Mouse (Mus musculus): ENCODE data around the gene Pcid2. TPM values are rescaled to one million over a fixed set of nuclear protein-coding genes. Genes with fewer than 3 reads are reported as not detected.

Gene Pcid2
- polyA plus RNA-seq, 1 experiment: 33.0 TPM

GRCm38 (mm10) chr8:13047652-13048051, 57.6 kb downstream of the Pcid2 start:
- H3K27ac ChIP-seq (ENCODE audit: insufficient read depth, low read length): no peak overlapping the region
- no peaks in the 10 kb centered on the region for H3K4me1 ChIP-seq (ENCODE audit: control insufficient read depth, insufficient read depth, low read length)
- TF ChIP-seq POLR2A (IDR thresholded peaks at IDR 0.05; ENCODE audit: low read depth, low read length) (no peak), CTCF (IDR thresholded peaks at IDR 0.05; ENCODE audit: borderline replicate concordance, insufficient read depth, low read length) (no peak)
- no peak overlapping the region for H3K4me3 ChIP-seq (ENCODE audit: insufficient read depth, low read length)

DNA sequence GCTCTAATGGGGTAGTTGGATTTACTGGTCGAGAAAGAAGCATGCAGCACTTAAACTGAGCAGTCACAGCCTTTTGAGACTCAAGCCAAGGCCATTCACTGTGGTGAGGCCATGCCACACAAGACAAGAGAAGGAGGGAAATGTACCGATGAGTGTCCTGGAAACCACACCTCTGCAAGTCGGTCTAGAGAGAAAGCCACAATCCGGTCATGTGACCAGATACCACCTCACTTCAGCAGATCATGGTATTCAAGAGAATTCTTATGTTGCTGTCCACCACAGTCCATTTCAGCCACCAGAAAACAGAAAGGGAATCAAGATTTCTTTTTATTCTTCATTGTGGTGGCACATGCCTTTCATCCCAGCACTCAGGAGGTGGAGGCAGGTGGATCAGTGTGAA, 63.8 kb downstream of the Pcid2 start:
- no peak overlapping the region for H3K4me3 ChIP-seq (ENCODE audit: insufficient read depth, low read length)
- H3K27ac ChIP-seq (ENCODE audit: insufficient read depth, low read length): no peak overlapping the region
- no peaks in the 10 kb centered on the region for H3K4me1 ChIP-seq (ENCODE audit: control insufficient read depth, insufficient read depth, low read length)
- TF ChIP-seq CTCF (IDR thresholded peaks at IDR 0.05; ENCODE audit: borderline replicate concordance, insufficient read depth, low read length) (no peak), POLR2A (IDR thresholded peaks at IDR 0.05; ENCODE audit: low read depth, low read length) (no peak)

- no peaks in the 10 kb centered on the region for H3K4me1 ChIP-seq (ENCODE audit: control insufficient read depth, insufficient read depth, low read length)
- no peak for TF ChIP-seq POLR2A (IDR thresholded peaks at IDR 0.05; ENCODE audit: low read depth, low read length)
- no peak for TF ChIP-seq CTCF (IDR thresholded peaks at IDR 0.05; ENCODE audit: borderline replicate concordance, insufficient read depth, low read length)
- H3K27ac ChIP-seq (ENCODE audit: insufficient read depth, low read length): no peak overlapping the region
- no peak overlapping the region for H3K4me3 ChIP-seq (ENCODE audit: insufficient read depth, low read length)
These were observed 66.2 kb downstream of the Pcid2 start for GRCm38 (mm10) chr8:13039054-13039453.

GRCm38 (mm10) chr8:13037569-13037968, 67.7 kb downstream of the Pcid2 start:
- H3K4me3 ChIP-seq (ENCODE audit: insufficient read depth, low read length): no peak overlapping the region
- no peaks in the 10 kb centered on the region for H3K4me1 ChIP-seq (ENCODE audit: control insufficient read depth, insufficient read depth, low read length)
- no peak overlapping the region for H3K27ac ChIP-seq (ENCODE audit: insufficient read depth, low read length)
- TF ChIP-seq CTCF (IDR thresholded peaks at IDR 0.05; ENCODE audit: borderline replicate concordance, insufficient read depth, low read length) (no peak), POLR2A (IDR thresholded peaks at IDR 0.05; ENCODE audit: low read depth, low read length) (no peak)

DNA sequence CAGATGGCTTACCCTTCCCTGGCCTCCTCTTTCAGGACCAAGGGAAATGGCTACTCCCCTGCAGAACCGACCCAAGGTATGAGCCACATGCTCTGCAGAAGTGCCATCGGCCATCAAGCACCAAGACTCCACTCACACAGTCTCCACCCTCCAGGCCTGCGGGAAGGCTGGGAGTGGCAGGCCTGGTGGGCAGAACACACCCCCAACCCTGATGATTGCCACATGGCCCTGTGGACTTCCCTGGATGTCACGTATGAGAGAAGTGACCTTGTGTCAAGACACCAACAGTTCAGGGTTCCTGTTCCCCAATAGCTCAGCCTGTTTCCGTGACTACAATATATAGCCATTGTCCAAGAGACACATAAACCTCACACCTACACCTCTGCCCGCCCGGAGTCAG, 68.2 kb downstream of the Pcid2 start, which contains the start of gene F10:
Gene F10 (plus strand): TSS at position 294 of the 400 bp plus-strand sequence.
- H3K27ac ChIP-seq (ENCODE audit: insufficient read depth, low read length): no peak within 1 kb of the TSS
- no peak for TF ChIP-seq CTCF (IDR thresholded peaks at IDR 0.05; ENCODE audit: borderline replicate concordance, insufficient read depth, low read length)
- H3K4me3 ChIP-seq (ENCODE audit: insufficient read depth, low read length): no peak within 1 kb of the TSS
- no peaks in the 10 kb centered on the region for H3K4me1 ChIP-seq (ENCODE audit: control insufficient read depth, insufficient read depth, low read length)

GRCm38 (mm10) chr8:13036346-13036812, 68.9 kb downstream of the Pcid2 start:
- Histone ChIP-seq H3K27ac (ENCODE audit: insufficient read depth, low read length) (no peak overlapping the region), H3K4me1 (ENCODE audit: control insufficient read depth, insufficient read depth, low read length) (no peaks in the 10 kb centered on the region)
- TF ChIP-seq CTCF (IDR thresholded peaks at IDR 0.05; ENCODE audit: borderline replicate concordance, insufficient read depth, low read length) (no peak), POLR2A (IDR thresholded peaks at IDR 0.05; ENCODE audit: low read depth, low read length) (no peak)

DNA sequence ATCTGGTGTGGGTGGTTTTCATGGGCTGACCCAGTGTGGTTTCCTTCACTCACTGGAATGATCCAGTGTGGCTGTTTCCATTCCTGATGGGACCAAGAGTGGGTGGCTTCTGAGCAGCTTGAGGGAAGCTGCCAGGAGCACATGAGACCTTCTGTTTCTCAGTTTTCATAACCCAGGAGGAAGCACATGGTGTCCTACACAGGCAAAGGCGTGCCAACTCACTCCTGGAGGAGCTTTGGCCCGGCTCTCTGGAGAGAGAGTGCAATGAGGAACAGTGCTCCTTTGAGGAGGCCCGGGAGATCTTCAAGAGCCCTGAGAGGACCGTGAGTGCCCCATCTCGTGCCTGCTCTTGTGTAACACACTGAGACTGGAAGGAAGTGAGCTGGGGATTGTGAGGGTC, 76.8 kb downstream of the Pcid2 start:
- TF ChIP-seq CTCF (IDR thresholded peaks at IDR 0.05; ENCODE audit: borderline replicate concordance, insufficient read depth, low read length) (no peak), POLR2A (IDR thresholded peaks at IDR 0.05; ENCODE audit: low read depth, low read length) (no peak)
- Histone ChIP-seq H3K4me3 (ENCODE audit: insufficient read depth, low read length) (no peak overlapping the region), H3K4me1 (ENCODE audit: control insufficient read depth, insufficient read depth, low read length) (no peaks in the 10 kb centered on the region), H3K27ac (ENCODE audit: insufficient read depth, low read length) (no peak overlapping the region)

More at GRCm38 (mm10) chr8:13036346-13036812, 68.9 kb downstream of the Pcid2 start:
- H3K4me3 ChIP-seq (ENCODE audit: insufficient read depth, low read length): no peak overlapping the region

DNA sequence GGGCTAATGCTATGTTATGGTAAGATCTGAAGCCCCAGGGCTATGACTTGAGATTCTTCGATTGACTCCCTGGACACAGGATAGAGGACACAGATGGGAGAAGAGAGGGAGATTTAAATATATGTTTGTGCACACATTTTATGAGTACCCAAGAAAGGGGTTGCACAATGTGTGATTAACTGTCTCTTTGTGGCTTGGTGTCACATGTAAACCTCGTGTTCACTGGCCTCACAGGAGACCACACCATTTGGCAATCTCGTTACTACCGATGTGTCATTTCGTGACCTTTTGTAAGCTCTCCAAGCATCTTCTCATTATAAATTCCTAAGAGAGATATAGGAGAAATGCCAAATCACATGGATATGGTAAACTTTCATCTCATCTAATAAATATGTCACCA, 77.6 kb downstream of the Pcid2 start:
- no peak for TF ChIP-seq POLR2A (IDR thresholded peaks at IDR 0.05; ENCODE audit: low read depth, low read length)
- no peak for TF ChIP-seq CTCF (IDR thresholded peaks at IDR 0.05; ENCODE audit: borderline replicate concordance, insufficient read depth, low read length)
- Histone ChIP-seq H3K4me1 (ENCODE audit: control insufficient read depth, insufficient read depth, low read length) (no peaks in the 10 kb centered on the region), H3K27ac (ENCODE audit: insufficient read depth, low read length) (no peak overlapping the region), H3K4me3 (ENCODE audit: insufficient read depth, low read length) (no peak overlapping the region)

Other genes with a start within 250 kb of the Pcid2 start
- gene Mcf2l, start 231.7 kb downstream of the Pcid2 start, polyA plus RNA-seq (2011; ENCODE audit: insufficient read length, low read depth, missing spikeins): 3.0 and 6.8 TPM in 2 replicates
- gene F7, start 79.4 kb downstream of the Pcid2 start, polyA plus RNA-seq (2011; ENCODE audit: insufficient read length, low read depth, missing spikeins): not detected in 2 replicates
- not detected in 2 replicates for gene F10, start 68.2 kb downstream of the Pcid2 start, polyA plus RNA-seq (2011; ENCODE audit: insufficient read length, low read depth, missing spikeins)
- gene Proz, start 44.5 kb downstream of the Pcid2 start, polyA plus RNA-seq (2011; ENCODE audit: insufficient read length, low read depth, missing spikeins): not detected in 2 replicates
- gene Cul4a, start 162 bp upstream of the Pcid2 start, polyA plus RNA-seq (2011; ENCODE audit: insufficient read length, low read depth, missing spikeins): 74.9 and 82.4 TPM in 2 replicates
- 604 and 655 TPM in 2 replicates for gene Lamp1, start 53.7 kb upstream of the Pcid2 start, polyA plus RNA-seq (2011; ENCODE audit: insufficient read length, low read depth, missing spikeins)
- 0.70 and 2.1 TPM in 2 replicates for gene Grtp1, start 95.2 kb upstream of the Pcid2 start, polyA plus RNA-seq (2011; ENCODE audit: insufficient read length, low read depth, missing spikeins)
- gene Adprhl1, start 148.7 kb upstream of the Pcid2 start, polyA plus RNA-seq (2011; ENCODE audit: insufficient read length, low read depth, missing spikeins): not detected in 2 replicates
- 15.3 and 19.1 TPM in 2 replicates for gene Dcun1d2, start 182.7 kb upstream of the Pcid2 start, polyA plus RNA-seq (2011; ENCODE audit: insufficient read length, low read depth, missing spikeins)
- 32.8 and 42.2 TPM in 2 replicates for gene Tmco3, start 182.7 kb upstream of the Pcid2 start, polyA plus RNA-seq (2011; ENCODE audit: insufficient read length, low read depth, missing spikeins)
- 130 and 153 TPM in 2 replicates for gene Tfdp1, start 233.3 kb upstream of the Pcid2 start, polyA plus RNA-seq (2011; ENCODE audit: insufficient read length, low read depth, missing spikeins)

Measured in embryonic fibroblast, embryonic 13.5 days (primary cell).